Mouse (Mus musculus) layer of hippocampus, adult 9-11 months (tissue): Measurements from ENCODE around the gene Olfr813.
"Not testable (repeated sequence)": the region's sequence is repeated elsewhere in the genome, so short reads cannot be mapped to it uniquely, and the experiment has no call there.

Experiments used
- DNase-seq: peaks from one replicate; pipeline ENCODE4 v3.0.0; 2022

Olfr813 gene

DNA sequence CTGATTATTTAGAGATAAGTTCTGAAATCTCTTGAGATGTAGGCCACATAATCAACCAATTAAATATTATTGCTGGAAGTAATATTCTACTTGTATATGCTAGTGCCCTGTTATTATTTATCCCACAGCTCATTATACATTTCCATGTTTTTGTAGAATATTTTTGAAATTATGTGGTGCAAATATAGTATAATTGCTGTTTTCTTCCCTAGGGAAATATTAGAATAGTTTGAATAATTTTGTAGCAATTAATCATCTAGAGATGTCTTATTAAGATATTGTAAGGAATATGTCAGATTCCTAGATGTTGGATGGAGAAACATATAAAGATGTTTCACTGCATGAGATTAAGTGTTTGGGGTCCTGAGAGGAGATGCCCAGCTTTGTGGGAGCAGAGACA, at the start of gene Olfr813:
Olfr813 (plus strand) TSS at position 301 of the 400 bp plus-strand sequence.
- DNase-seq = no peak

DNA sequence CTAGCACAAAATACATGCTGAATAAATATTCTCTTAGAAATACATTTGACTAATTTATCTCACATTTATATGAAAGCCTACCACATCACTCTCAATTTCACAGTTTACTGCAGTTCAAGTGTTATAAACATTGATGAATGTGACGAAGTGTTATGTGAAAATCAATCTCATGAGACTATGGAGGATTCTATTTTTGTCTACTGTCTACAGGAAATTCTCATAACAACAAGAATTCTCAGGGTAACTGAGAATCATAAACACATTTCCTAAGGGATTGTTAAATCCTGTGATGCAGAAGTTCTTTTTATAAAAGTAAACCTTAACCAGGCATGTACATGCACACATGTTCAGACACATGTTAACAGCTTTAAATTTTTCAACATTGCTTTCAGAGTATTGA, 9.2 kb upstream of the Olfr813 start, which contains the start of gene Olfr812:
Olfr812 (minus strand) TSS at position 101 of the 400 bp plus-strand sequence.
- no peak for DNase-seq

DNA sequence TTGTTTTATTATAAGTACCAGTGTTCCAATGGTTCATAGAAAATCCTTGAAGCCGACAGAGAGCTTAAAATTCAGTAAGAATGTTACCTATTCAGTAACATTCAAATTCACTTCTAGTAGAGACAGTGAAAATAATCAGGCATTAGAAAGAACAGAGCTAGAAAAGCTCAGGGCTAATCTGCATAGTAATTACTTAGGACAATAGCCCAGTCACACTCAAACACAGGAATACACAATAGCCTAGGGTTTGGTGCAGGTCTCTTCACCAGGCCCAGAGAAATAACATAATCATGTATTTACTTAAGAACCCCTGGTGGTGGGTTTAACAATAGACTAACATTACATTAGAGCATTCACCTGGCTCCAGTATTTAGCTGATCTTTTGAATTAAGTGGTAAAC, 7.8 kb upstream of the Olfr813 start:
- no peak for DNase-seq

DNA sequence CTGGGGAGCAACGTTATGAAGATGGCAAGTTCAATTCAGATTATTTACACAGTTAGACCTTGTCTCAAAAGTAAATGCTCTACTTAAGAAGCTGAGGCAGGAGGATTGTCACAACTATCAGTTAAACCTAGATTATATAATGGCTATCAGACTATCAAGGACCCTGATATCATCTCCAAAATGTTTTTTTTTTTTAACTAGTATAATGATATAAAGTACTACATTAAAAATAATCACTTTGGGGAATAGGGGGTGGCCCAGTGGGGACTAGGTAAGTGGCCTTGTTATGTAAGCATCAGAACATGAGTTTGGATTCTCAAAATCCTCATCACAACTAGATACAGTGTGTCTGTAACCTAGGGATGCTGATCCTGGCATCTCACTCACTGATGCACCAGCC, 24.6 kb downstream of the Olfr813 start, which contains the start of gene Olfr814:
Olfr814 (minus strand) TSS at position 101 of the 400 bp plus-strand sequence.
- not testable (repeated sequence) for DNase-seq

DNA sequence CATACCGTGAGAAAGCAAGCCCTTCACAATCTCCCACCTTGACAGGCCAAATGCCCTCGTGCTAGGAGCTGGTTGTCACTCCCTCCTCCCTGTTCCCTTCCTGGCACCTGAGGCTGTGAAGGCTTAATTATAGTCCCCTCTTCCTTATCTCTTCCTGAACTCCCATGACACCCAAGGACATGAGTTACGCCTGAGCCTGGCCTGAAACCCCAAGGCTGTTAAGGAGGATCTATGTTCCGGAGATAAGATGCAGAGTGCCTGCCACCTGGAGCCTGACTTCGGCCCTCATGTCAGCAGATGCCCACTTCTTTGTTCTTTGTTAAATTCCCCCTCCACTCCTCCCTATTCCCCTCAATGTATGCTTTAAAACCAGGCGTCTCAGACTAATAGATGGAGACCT, 30.3 kb downstream of the Olfr813 start:
- DNase-seq = not testable (repeated sequence)

DNA sequence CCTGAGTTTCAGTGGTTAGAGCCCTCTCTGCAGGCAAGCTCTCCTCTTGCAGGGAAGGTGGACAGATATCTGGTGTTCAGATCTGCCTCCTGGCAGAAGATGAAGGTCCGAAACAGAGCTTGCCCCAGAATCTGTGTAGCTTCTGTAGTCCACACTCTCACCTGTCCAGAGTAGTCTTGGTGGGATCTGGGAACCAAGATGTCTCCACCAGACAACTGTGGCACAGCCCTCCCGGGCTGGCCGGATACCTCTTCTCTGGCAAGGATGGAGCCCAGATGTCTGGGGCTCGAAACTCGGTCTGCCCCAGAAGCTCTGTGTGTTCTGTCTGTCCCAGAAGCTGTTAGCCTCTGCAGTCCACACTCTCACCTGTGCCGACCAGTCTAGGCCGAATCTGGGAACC, 30.8 kb downstream of the Olfr813 start:
- DNase-seq = no peak

DNA sequence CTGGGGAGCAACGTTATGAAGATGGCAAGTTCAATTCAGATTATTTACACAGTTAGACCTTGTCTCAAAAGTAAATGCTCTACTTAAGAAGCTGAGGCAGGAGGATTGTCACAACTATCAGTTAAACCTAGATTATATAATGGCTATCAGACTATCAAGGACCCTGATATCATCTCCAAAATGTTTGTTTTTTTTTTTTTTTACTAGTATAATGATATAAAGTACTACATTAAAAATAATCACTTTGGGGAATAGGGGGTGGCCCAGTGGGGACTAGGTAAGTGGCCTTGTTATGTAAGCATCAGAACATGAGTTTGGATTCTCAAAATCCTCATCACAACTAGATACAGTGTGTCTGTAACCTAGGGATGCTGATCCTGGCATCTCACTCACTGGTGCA, 50.6 kb downstream of the Olfr813 start, which contains the start of gene Olfr815:
Olfr815 (minus strand) TSS at position 101 of the 400 bp plus-strand sequence.
- DNase-seq = not testable (repeated sequence)
